Mouse (Mus musculus) stomach, embryonic 15.5 days (tissue): ENCODE measurements at regions not wholly inside any gene's neighbourhood (a gene's known extent, or its start where the extent isn't known, plus 50 kb on each side); places are given as distances from the start of the nearest gene placed in this dataset.

Source experiments
- ATAC-seq: fragments of 200-750 bp; cut with Nextera tagmentation; 2 replicates; pipeline ENCODE4 v1.8.0; 2017; ENCODE audit warnings: low read depth, moderate number of reproducible peaks, moderate TSS enrichment; ENCODE audit not compliant: insufficient read depth, low FRiP score
- H3K27ac ChIP-seq: fragments of 300-500 bp; sonication (generic); 2 replicates; pipeline ENCODE4 v1.5.1; 2015; ENCODE audit warnings: mild to moderate bottlenecking, inconsistent platforms
- H3K27me3 ChIP-seq: fragments of 300-500 bp; sonication (generic); replicated peaks from 2 replicates; pipeline ENCODE4 v1.6.1; 2015; ENCODE audit warnings: inconsistent platforms
- H3K36me3 ChIP-seq: fragments of 300-500 bp; sonication (generic); 2 replicates; pipeline ENCODE4 v1.6.1; 2015; ENCODE audit warnings: inconsistent platforms
- H3K4me1 ChIP-seq: fragments of 300-500 bp; sonication (generic); 2 replicates; pipeline ENCODE4 v1.6.1; 2015; ENCODE audit warnings: inconsistent platforms
- H3K4me2 ChIP-seq: fragments of 300-500 bp; sonication (generic); 2 replicates; pipeline ENCODE4 v1.6.1; 2015; ENCODE audit warnings: mild to moderate bottlenecking, inconsistent platforms
- H3K4me3 ChIP-seq: fragments of 300-500 bp; sonication (generic); replicated peaks from 2 replicates; pipeline ENCODE4 v1.5.1; 2015; ENCODE audit warnings: inconsistent platforms
- H3K9ac ChIP-seq: fragments of 300-500 bp; sonication (generic); 2 replicates; pipeline ENCODE4 v1.6.1; 2015; ENCODE audit warnings: inconsistent platforms
- H3K9me3 ChIP-seq: fragments of 300-500 bp; sonication (generic); 2 replicates; pipeline ENCODE4 v1.6.1; 2016; ENCODE audit warnings: inconsistent platforms
- WGBS: fragments of 180-500 bp; shearing (Covaris S2); methylation state at CpG from one replicate; pipeline ENCODE4 v1.1.7; 2015; 5-methylcytosine and 5-hydroxymethylcytosine counted together

- H3K27me3 ChIP-seq, result no peaks in the 10 kb centered on the region
- H3K4me3 ChIP-seq, result no peak overlapping the region
- H3K4me1 ChIP-seq, result no peaks in the 10 kb centered on the region
- H3K36me3 ChIP-seq, result no peaks in the 10 kb centered on the region
- no peak for ATAC-seq
- no peaks in the 10 kb centered on the region for H3K9me3 ChIP-seq
- H3K9ac ChIP-seq, result no peak overlapping the region
- no peak overlapping the region for H3K4me2 ChIP-seq
- H3K27ac ChIP-seq, result no peak overlapping the region
Measured at GRCm38 (mm10) chr3:47348451-47348850, 900.4 kb upstream of the Pabpc4l start.

GRCm38 (mm10) chr3:47316356-47317028 is 868.5 kb upstream of the Pabpc4l start:
- WGBS, result 34% methylated on average over 2 of the region's 2 CpGs

GRCm38 (mm10) chr3:47281783-47282182 is 833.8 kb upstream of the Pabpc4l start:
- Histone ChIP-seq H3K4me3 (no peak overlapping the region), H3K4me1 (no peaks in the 10 kb centered on the region), H3K9ac (no peak overlapping the region), H3K27me3 (no peaks in the 10 kb centered on the region), H3K36me3 (no peaks in the 10 kb centered on the region), H3K4me2 (no peak overlapping the region), H3K9me3 (no peaks in the 10 kb centered on the region), H3K27ac (no peak overlapping the region)
- ATAC-seq, result no peak
- WGBS, result 52% methylated on average over 1 of the region's 1 CpGs

More at GRCm38 (mm10) chr3:47316356-47317028, 868.5 kb upstream of the Pabpc4l start:
- ATAC-seq, result no peak
- Histone ChIP-seq H3K27me3 (no peaks in the 10 kb centered on the region), H3K4me2 (no peak overlapping the region), H3K4me1 (no peaks in the 10 kb centered on the region), H3K4me3 (no peak overlapping the region), H3K9ac (no peak overlapping the region), H3K36me3 (no peaks in the 10 kb centered on the region), H3K9me3 (no peaks in the 10 kb centered on the region), H3K27ac (no peak overlapping the region)

- no peak overlapping the region for H3K27ac ChIP-seq
- 44% methylated on average over 5 of the region's 5 CpGs for WGBS
- H3K4me3 ChIP-seq, result no peak overlapping the region
- H3K27me3 ChIP-seq, result no peaks in the 10 kb centered on the region
- ATAC-seq, result peak; percentile 53; the same call in 1 of the 2 replicates
- H3K9me3 ChIP-seq, result no peaks in the 10 kb centered on the region
- no peak overlapping the region for H3K9ac ChIP-seq
- no peaks in the 10 kb centered on the region for H3K36me3 ChIP-seq
- no peaks in the 10 kb centered on the region for H3K4me1 ChIP-seq
- H3K4me2 ChIP-seq, result no peak overlapping the region
Measured at GRCm38 (mm10) chr3:47280270-47280669, 832.3 kb upstream of the Pabpc4l start.

GRCm38 (mm10) chr3:47241030-47241429 is 793.0 kb upstream of the Pabpc4l start:
- Histone ChIP-seq H3K27ac (no peak overlapping the region), H3K36me3 (no peaks in the 10 kb centered on the region)
- 83% methylated on average over 3 of the region's 3 CpGs for WGBS

GRCm38 (mm10) chr3:47230234-47230633 is 782.2 kb upstream of the Pabpc4l start:
- no peaks in the 10 kb centered on the region for H3K36me3 ChIP-seq
- WGBS, result 93% methylated on average over 6 of the region's 6 CpGs
- H3K9me3 ChIP-seq, result no peaks in the 10 kb centered on the region
- no peaks in the 10 kb centered on the region for H3K27me3 ChIP-seq
- no peak overlapping the region for H3K4me3 ChIP-seq
- no peak overlapping the region for H3K27ac ChIP-seq
- H3K9ac ChIP-seq, result no peak overlapping the region
- H3K4me2 ChIP-seq, result no peak overlapping the region
- no peak for ATAC-seq
- no peaks in the 10 kb centered on the region for H3K4me1 ChIP-seq

More at GRCm38 (mm10) chr3:47241030-47241429, 793.0 kb upstream of the Pabpc4l start:
- H3K9me3 ChIP-seq, result no peaks in the 10 kb centered on the region
- no peak overlapping the region for H3K4me2 ChIP-seq
- ATAC-seq, result no peak
- no peak overlapping the region for H3K9ac ChIP-seq
- no peaks in the 10 kb centered on the region for H3K27me3 ChIP-seq
- no peaks in the 10 kb centered on the region for H3K4me1 ChIP-seq
- no peak overlapping the region for H3K4me3 ChIP-seq

- no peak overlapping the region for H3K27ac ChIP-seq
- no peak for ATAC-seq
- no peak overlapping the region for H3K9ac ChIP-seq
- no peaks in the 10 kb centered on the region for H3K27me3 ChIP-seq
- no peak overlapping the region for H3K4me3 ChIP-seq
- no peak overlapping the region for H3K4me2 ChIP-seq
- H3K9me3 ChIP-seq, result no peaks in the 10 kb centered on the region
- no peaks in the 10 kb centered on the region for H3K4me1 ChIP-seq
- H3K36me3 ChIP-seq, result no peaks in the 10 kb centered on the region
- 49% methylated on average over 1 of the region's 1 CpGs for WGBS
Measured at GRCm38 (mm10) chr3:47218587-47218986, 770.6 kb upstream of the Pabpc4l start.

GRCm38 (mm10) chr3:47213141-47213540 is 765.1 kb upstream of the Pabpc4l start:
- Histone ChIP-seq H3K36me3 (no peaks in the 10 kb centered on the region), H3K9me3 (no peaks in the 10 kb centered on the region), H3K27me3 (no peaks in the 10 kb centered on the region), H3K4me3 (no peak overlapping the region), H3K4me1 (no peaks in the 10 kb centered on the region), H3K27ac (no peak overlapping the region), H3K9ac (no peak overlapping the region), H3K4me2 (no peak overlapping the region)
- no peak for ATAC-seq
- 80% methylated on average over 2 of the region's 2 CpGs for WGBS

- Histone ChIP-seq H3K9me3 (no peaks in the 10 kb centered on the region), H3K36me3 (no peaks in the 10 kb centered on the region), H3K27me3 (no peaks in the 10 kb centered on the region), H3K4me3 (no peak overlapping the region), H3K4me2 (no peak overlapping the region), H3K27ac (no peak overlapping the region), H3K4me1 (no peaks in the 10 kb centered on the region), H3K9ac (no peak overlapping the region)
- ATAC-seq, result no peak
Measured at GRCm38 (mm10) chr3:47197584-47197983, 749.6 kb upstream of the Pabpc4l start.

GRCm38 (mm10) chr3:47184226-47184625 is 736.2 kb upstream of the Pabpc4l start:
- Histone ChIP-seq H3K27me3 (no peaks in the 10 kb centered on the region), H3K4me3 (no peak overlapping the region), H3K9me3 (no peaks in the 10 kb centered on the region), H3K9ac (no peak overlapping the region), H3K4me2 (no peak overlapping the region), H3K36me3 (no peaks in the 10 kb centered on the region), H3K27ac (no peak overlapping the region), H3K4me1 (no peaks in the 10 kb centered on the region)
- 63% methylated on average over 3 of the region's 3 CpGs for WGBS
- ATAC-seq, result no peak

- no peak for ATAC-seq
- Histone ChIP-seq H3K27me3 (no peaks in the 10 kb centered on the region), H3K4me3 (no peak overlapping the region), H3K36me3 (no peaks in the 10 kb centered on the region), H3K4me1 (no peaks in the 10 kb centered on the region), H3K9ac (no peak overlapping the region), H3K27ac (no peak overlapping the region), H3K9me3 (no peaks in the 10 kb centered on the region), H3K4me2 (no peak overlapping the region)
- WGBS, result 69% methylated on average over 2 of the region's 2 CpGs
Measured at GRCm38 (mm10) chr3:47182762-47183161, 734.7 kb upstream of the Pabpc4l start.

- ATAC-seq, result no peak
- no peak overlapping the region for H3K27ac ChIP-seq
- H3K36me3 ChIP-seq, result no peaks in the 10 kb centered on the region
- H3K4me3 ChIP-seq, result no peak overlapping the region
- no peaks in the 10 kb centered on the region for H3K4me1 ChIP-seq
- no peak overlapping the region for H3K4me2 ChIP-seq
- WGBS, result 71% methylated on average over 1 of the region's 1 CpGs
- H3K9me3 ChIP-seq, result no peaks in the 10 kb centered on the region
- H3K9ac ChIP-seq, result no peak overlapping the region
- no peaks in the 10 kb centered on the region for H3K27me3 ChIP-seq
Measured at GRCm38 (mm10) chr3:47180377-47180776, 732.4 kb upstream of the Pabpc4l start.
